ENCODE assay signal across 15 mouse cellular contexts in genomic region chr8:110215365-110215764, GRCm38 (mm10). TPM values are rescaled to one million over a fixed set of nuclear protein-coding genes. Genes with fewer than 3 reads are reported as not detected.
DNase-seq lines count a peak whose midpoint lies in the region; ATAC-seq lines count a peak whose summit lies in the region.
"Had no signal": no experiment of that assay in that cellular context is flagged by ENCODE, and none has a peak within 500 bp of the region (broad histone marks: within the 10 kb centered on the region; RNA-seq: fewer than 3 reads in every experiment).

Cmtr2 (plus strand) TSS chr8:110215665.

- ATAC-seq in neural tube, embryonic 12.5 days (ENCODE audit: low FRiP score, low read depth), result no peak
- ATAC-seq in neural tube, embryonic 15.5 days (ENCODE audit: low FRiP score), result no peak
- ATAC-seq in hematopoietic stem cell, adult 5-6 weeks (replicated peaks in 1 of 2; ENCODE audit: insufficient read depth in 1 of 2, low FRiP score in 2 of 2, low TSS enrichment in 1 of 2, low read depth in 1 of 2, poor library complexity in 2 of 2, severe bottlenecking in 2 of 2), result no peak
- ATAC-seq in neural tube, embryonic 13.5 days (ENCODE audit: low read depth), result no peak
- ATAC-seq: intestine, embryonic 15.5 days had no signal

- no peak for DNase-seq in frontal cortex, adult 2 months (ENCODE audit: extremely low spot score in 1 of 2, low spot score in 1 of 2)
- DNase-seq in frontal cortex, postnatal 25 days (ENCODE audit: low spot score in 2 of 2), result no peak
- no peak for DNase-seq in kidney, adult 11 months
- no peak for DNase-seq in adipocyte (ENCODE audit: low spot score)
- DNase-seq: adrenal gland, postnatal 10 days; cerebellum, postnatal 25 days; liver; lung, embryonic 14.5 days; right cerebral cortex, postnatal 14 days had no signal

- 70% methylated on average over 7 of the region's 7 CpGs for WGBS in neural tube, embryonic 12.5 days
- WGBS in neural tube, embryonic 15.5 days, result 71% methylated on average over 7 of the region's 7 CpGs
- 67% methylated on average over 7 of the region's 7 CpGs for WGBS in neural tube, embryonic 13.5 days

- H3K9ac ChIP-seq in neural tube, embryonic 12.5 days, result no peak within 1 kb of the TSS
- no peak within 1 kb of the TSS for H3K9ac ChIP-seq in neural tube, embryonic 15.5 days (replicated peaks)
- H3K9ac ChIP-seq in neural tube, embryonic 13.5 days, result no peak within 1 kb of the TSS
- H3K9ac ChIP-seq: embryonic facial prominence, embryonic 13.5 days; intestine, embryonic 15.5 days; lung, embryonic 14.5 days had no signal

- no peaks in the 10 kb centered on the region for H3K9me3 ChIP-seq in neural tube, embryonic 12.5 days
- H3K9me3 ChIP-seq in neural tube, embryonic 15.5 days (replicated peaks), result no peaks in the 10 kb centered on the region
- H3K9me3 ChIP-seq in neural tube, embryonic 13.5 days, result no peaks in the 10 kb centered on the region
- H3K9me3 ChIP-seq: embryonic facial prominence, embryonic 13.5 days; intestine, embryonic 15.5 days had no signal

- no peaks in the 10 kb centered on the region for H3K27me3 ChIP-seq in neural tube, embryonic 12.5 days (replicated peaks)
- H3K27me3 ChIP-seq in neural tube, embryonic 15.5 days (replicated peaks), result 0 out of 2 replicates have a peak, but pooled peaks cover 3% of the 10 kb centered on the region
- H3K27me3 ChIP-seq in neural tube, embryonic 13.5 days, result no peaks in the 10 kb centered on the region
- H3K27me3 ChIP-seq: embryonic facial prominence, embryonic 13.5 days; intestine, embryonic 15.5 days had no signal

- H3K36me3 ChIP-seq in neural tube, embryonic 12.5 days, result no peaks in the 10 kb centered on the region
- no peaks in the 10 kb centered on the region for H3K36me3 ChIP-seq in neural tube, embryonic 15.5 days
- no peaks in the 10 kb centered on the region for H3K36me3 ChIP-seq in neural tube, embryonic 13.5 days
- H3K36me3 ChIP-seq: embryonic facial prominence, embryonic 13.5 days; intestine, embryonic 15.5 days had no signal

- no peak within 1 kb of the TSS for H3K27ac ChIP-seq in neural tube, embryonic 12.5 days
- no peak within 1 kb of the TSS for H3K27ac ChIP-seq in neural tube, embryonic 15.5 days (replicated peaks)
- H3K27ac ChIP-seq in neural tube, embryonic 13.5 days (replicated peaks), result no peak within 1 kb of the TSS
- H3K27ac ChIP-seq: embryonic facial prominence, embryonic 13.5 days; intestine, embryonic 15.5 days had no signal

- peaks cover 11% of the 10 kb centered on the region for H3K4me1 ChIP-seq in neural tube, embryonic 12.5 days
- H3K4me1 ChIP-seq in neural tube, embryonic 15.5 days, result peaks cover 19% of the 10 kb centered on the region
- H3K4me1 ChIP-seq in neural tube, embryonic 13.5 days (replicated peaks), result peaks cover 24% of the 10 kb centered on the region

- H3K4me2 ChIP-seq in neural tube, embryonic 12.5 days (replicated peaks), result no peak within 1 kb of the TSS
- H3K4me2 ChIP-seq in neural tube, embryonic 15.5 days, result no peak within 1 kb of the TSS
- H3K4me2 ChIP-seq in neural tube, embryonic 13.5 days, result no peak within 1 kb of the TSS
- H3K4me2 ChIP-seq: embryonic facial prominence, embryonic 13.5 days; intestine, embryonic 15.5 days; lung, embryonic 14.5 days had no signal

- H3K4me3 ChIP-seq in neural tube, embryonic 12.5 days, result no peak within 1 kb of the TSS
- H3K4me3 ChIP-seq in neural tube, embryonic 15.5 days (replicated peaks), result no peak within 1 kb of the TSS
- no peak within 1 kb of the TSS for H3K4me3 ChIP-seq in neural tube, embryonic 13.5 days
- H3K4me3 ChIP-seq: embryonic facial prominence, embryonic 13.5 days; intestine, embryonic 15.5 days had no signal

RNA-seq across cellular contexts. Expression of gene Cmtr2, which starts in this region (rescaled TPM):
- polyA plus RNA-seq in frontal cortex, adult 2 months (2012; rRNA removed), result 12.0 TPM in 2 replicates
- polyA plus RNA-seq in neural tube, embryonic 12.5 days (2016; fragmentation: Nextera tagmentation; extraction: Ambion mirVana), result 10.8 and 12.2 TPM in 2 replicates
- 8.9 and 9.6 TPM in 2 replicates for polyA plus RNA-seq in neural tube, embryonic 15.5 days (2015; fragmentation: Nextera tagmentation; extraction: Ambion mirVana)
- 13.8 and 13.9 TPM in 2 replicates for total RNA-seq in hematopoietic stem cell, adult 5-6 weeks (2017)
- 10.1 and 11.3 TPM in 2 replicates for polyA plus RNA-seq in neural tube, embryonic 13.5 days (2015; fragmentation: Nextera tagmentation; extraction: Ambion mirVana)
